Mouse (Mus musculus) left cerebral cortex, adult 11 months (tissue): ENCODE data around the gene Tat.
"Not testable (repeated sequence)": the region's sequence is repeated elsewhere in the genome, so short reads cannot be mapped to it uniquely, and the experiment has no call there.

Experiments
- DNase-seq: peaks from one replicate; pipeline ENCODE4 v3.0.0; 2022; ENCODE audit warnings: low spot score

Gene Tat

GRCm38 (mm10) chr8:109983944-109984343, 6.3 kb upstream of the Tat start:
- DNase-seq: no peak

DNA sequence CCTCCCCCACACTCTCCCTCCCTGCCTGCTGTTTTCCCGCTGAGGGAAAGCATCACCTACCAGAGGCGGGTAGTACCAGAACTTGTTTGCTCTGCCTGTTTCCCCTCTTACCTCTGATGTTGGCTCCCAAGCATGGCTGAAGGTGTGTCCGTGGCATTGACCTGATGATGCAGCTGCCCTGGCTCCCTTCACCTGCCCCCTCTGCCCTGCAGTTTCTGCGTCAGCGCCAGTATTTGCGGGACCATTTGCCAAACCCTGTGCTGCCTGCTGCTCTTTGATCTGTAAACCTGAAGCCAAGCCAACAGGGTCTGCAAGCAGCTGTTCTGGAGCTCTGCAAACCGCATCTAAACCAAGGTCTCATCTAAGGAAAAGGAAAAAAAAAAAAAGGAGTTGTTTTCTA, 3.9 kb upstream of the Tat start:
- DNase-seq: no peak

GRCm38 (mm10) chr8:109987776-109988175, 2.5 kb upstream of the Tat start:
- no peak for DNase-seq

- no peak for DNase-seq
Observed at GRCm38 (mm10) chr8:109989151-109989550, 1.1 kb upstream of the Tat start.

DNA sequence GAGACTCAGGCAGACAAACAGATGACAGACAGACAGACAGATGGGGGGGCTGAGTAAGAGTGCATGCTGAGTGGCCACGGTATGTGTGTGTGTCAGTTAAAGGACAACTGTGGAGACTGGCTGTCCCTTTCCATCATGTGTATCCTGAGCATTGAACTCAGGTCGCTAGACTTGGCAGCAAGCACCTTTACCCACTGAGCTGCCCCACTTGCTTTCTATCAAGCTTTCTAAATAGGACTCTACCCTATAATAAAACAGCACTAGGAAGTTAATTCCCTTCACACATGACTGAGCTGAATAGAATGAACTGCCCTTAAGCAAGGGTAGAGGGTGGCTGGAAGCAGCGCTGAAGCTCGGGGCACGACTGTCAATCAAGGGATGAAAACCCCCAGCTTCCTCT, 1.9 kb downstream of the Tat start:
- no peak for DNase-seq

DNA sequence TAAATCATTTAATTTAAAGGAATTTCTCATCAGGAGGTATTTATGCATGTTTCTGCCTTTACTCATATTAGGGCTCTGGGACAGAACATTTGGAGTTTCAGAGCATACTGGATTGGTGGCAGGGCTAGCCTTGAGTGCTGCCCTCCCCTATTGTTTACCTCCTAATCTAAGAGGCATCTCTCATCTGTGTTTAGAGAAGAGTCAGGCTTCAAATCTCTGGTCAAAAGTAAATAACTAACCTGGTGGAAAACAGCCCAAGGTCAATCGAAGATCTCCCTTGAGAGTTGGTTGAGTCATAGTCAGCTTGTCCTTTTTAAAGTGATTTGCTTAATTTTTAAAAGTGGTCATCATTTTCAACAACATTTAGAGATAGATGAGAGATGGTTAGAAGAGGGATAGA, 2.7 kb downstream of the Tat start:
- DNase-seq: no peak

GRCm38 (mm10) chr8:109997381-109997780, 7.1 kb downstream of the Tat start:
- DNase-seq: no peak

DNA sequence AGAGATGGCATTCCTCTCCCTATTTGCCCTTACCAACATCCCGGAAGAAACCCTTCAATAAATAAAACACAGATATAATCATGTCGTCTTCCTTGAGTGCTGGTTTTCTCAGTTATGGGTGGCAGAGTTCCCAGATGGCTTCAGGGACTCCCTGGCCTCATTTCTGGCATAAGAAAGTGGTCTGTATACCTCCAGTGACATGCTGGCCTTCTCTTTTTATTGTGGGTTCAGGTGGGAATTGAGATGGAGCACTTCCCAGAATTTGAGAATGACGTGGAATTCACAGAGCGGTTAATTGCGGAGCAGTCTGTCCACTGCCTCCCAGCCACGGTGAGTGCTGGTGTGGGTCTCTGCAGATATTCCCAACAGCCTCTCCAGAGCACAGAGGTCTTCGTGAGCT, 7.8 kb downstream of the Tat start:
- no peak for DNase-seq

DNA sequence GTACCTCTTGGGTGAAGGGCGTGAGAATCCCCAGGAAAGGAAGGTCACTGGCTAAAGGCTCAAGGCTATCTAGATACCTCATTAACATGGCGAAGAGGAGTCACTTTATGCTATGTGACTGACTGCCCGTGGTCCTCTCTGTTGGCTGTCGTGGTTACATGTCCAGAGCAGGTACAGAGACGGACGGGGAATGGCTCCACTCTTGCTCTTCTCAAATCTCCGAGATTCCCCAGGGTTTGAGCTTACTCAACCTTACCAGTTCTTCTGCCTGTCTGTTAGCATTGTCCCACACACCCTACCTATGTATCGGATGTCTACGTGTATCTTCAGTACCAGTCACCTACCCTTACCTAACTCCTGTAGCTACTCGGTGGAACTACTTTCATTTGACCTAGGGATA, 9.7 kb downstream of the Tat start:
- no peak for DNase-seq

GRCm38 (mm10) chr8:110002953-110003352, 12.7 kb downstream of the Tat start:
- DNase-seq: no peak

DNA sequence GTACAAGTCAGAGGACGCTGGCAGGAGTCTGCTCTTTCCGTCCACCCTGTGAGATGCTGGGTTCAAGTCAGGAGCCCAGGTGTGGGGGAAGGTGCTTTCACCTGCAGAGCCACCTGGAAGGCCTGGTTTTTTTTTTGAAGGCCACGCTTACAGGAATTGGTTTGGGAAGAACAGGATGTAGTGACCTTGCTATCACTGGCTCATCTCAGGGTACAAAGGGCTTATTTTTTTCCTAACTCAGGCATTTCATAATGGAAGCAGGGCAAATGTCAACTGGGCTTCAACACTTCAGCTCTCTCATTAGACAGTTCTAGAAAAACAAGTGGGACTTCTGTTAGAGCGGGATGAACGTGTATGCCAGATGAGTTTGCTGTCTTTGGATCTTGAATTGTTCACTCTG, 14.1 kb downstream of the Tat start:
- no peak for DNase-seq

GRCm38 (mm10) chr8:110006312-110007023, 16.2 kb downstream of the Tat start:
- peak; percentile 14 for DNase-seq

GRCm38 (mm10) chr8:110008228-110008994, 18.2 kb downstream of the Tat start:
- no peak for DNase-seq

DNA sequence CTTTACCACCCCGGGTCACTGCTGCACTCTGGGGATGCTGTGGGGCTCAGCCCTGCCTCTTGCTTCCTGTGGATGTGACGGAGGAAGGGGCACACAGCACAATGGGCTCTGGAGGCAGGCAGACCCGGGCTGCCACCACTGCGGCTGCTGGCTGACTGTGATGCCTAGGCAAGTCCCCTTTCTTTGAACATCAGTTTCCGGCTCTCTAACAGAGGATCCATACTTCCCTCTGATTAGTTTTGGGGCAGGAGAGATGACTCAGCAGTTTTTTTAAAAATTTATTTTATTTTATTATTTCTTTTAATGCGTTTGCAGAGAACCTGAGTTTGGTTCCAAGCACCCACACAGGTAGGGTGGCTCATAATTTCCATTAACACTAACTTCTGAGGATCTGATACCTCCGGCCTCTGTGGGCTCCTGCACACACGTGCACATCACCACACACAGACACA, 18.8 kb downstream of the Tat start:
- DNase-seq: no peak

DNA sequence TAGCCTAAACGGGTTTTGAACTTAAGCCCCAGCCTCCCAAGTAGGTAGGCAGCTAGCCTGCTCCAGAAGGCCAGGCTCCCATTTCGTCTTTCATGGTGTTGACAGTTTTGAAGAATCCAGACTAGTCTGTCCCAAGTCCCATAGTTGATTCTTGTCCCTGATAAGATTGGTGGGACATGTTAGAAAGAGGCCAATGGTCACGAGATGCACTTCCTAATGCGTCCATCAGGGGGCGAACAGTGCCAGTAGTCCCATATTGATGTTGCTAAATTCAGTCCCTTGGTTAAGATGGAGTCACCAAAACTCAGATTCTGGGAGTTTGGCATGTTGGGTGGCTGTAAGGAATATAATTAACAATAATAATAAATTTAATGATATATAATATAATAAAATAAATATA, 20.6 kb downstream of the Tat start:
- no peak for DNase-seq

DNA sequence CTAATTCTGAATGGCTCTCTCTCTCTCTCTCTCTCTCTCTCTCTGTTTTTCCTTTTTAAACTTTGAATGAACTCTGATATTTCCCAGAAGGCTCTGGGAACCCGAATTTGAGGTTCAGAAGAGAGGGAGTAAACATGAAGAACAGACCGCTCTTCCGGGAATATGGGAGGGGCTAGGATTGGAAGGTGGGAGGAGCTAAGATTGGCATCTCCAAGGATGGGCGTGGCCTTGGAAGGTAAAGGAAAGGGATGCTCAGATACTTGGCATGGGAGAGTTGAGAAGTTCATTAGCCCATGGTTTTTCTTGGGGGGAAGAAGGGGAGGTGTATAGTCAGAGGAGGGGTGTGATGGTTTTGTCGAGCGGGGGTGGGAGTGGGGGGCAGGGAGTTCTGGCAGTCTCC, 31.8 kb downstream of the Tat start:
- DNase-seq: no peak

DNA sequence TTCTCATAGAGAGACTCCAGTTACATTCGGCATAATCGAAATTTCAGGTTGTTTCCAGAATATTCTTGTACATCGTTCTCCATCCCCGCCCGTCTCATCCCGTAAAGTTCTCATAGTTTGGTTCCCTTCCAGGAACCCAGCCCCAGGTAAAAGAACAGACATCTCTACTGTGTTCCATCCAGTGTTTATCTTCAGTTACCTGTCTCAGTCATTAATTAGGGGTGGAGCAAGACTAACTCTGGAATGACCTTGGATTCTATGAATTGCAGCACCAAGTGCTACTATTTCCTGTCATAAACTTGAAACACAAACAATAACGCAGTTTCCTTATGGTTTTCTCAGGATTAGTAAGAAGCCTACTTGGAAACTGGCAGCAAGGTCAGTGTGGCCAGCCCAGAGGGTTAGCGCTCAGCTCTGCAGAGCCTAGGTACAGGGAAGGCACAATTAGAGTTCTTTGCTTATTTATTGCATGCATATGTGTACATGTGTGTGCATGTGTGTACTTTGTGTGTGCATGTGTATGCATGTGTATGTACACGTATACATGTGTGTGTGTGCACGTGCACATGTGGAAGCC, 32.6 kb downstream of the Tat start:
- DNase-seq: no peak

DNA sequence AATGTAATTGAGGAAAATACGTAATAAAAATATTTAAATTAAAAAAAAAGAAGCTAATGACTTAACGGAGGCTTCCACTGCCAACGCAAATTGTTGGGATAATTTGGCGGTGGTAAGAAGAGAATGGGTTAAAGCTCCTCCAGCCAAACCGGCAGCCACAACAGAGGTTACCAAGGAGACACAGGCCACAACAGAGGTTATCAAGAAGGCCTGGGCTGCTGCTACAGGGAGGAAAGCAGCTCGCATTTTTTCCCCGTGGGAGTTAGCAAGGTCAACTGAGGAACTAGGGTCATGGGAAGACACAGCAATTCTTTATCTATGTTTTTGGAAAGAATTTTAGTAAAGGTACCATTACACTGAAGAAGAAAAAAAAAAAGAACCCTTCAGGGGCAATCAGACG, 43.5 kb downstream of the Tat start:
- not testable (repeated sequence) for DNase-seq

DNA sequence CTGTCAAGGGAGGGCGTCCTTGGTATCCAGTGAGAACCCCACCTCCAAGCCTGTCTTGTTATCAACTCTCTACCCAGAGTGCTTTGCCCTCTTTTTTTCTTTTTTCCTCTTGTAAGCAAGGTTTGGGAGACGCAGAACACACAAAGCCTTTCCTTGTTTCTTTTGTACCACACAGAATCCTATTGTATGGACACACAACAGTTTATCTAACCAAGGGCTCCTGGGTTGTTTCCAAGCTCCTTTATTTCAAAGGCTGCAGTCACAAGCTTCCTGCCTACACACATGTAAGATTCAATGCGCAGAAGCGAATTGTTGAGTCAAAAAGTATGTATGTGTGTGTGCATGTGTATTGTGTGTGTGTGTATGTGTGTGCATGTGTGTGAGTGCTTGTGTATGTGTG, 44.1 kb downstream of the Tat start:
- DNase-seq: peak; percentile 32

- DNase-seq: no peak
Observed at GRCm38 (mm10) chr8:110036156-110036555, 45.9 kb downstream of the Tat start.

DNA sequence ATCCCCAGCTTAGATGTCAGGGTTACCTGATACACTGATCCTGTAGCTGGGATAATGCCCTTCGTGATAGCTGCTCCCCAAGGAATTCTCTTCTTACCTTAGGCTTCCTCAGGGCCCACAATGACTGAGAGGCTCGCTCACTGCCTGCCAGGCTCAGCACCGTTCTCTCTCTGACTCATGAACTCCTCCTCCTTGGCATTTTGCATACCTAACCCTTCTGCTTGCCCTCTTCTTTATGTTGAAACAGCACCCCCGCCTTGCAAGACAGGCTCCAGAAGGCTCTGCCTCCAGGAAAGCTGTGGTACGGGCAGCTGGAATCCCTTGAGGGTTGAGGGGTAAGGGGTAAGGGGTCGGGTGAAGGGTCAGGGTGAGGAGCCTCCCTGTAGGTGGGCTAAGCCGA, 49.0 kb downstream of the Tat start:
- DNase-seq: no peak

DNA sequence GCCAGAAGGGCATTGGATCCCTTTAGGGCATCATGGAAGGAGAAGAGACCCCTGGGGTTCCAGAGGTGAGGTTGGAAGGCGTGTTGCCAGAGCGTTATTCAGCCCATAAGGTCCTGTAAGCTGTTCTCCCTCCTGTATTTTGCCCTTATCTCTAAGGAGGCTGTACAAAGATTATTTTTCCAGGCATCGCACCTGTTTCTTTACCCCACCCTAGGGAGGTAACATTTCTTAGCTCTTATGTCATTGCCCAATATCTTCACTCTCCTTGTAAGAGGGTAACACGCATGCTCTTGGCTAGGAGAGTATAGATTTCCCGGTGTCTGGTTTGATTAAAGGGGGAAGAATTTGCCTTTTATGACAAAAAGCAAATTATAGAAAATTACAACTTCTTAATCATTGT, 49.4 kb downstream of the Tat start, which contains the start of gene Chst4:
Gene Chst4 (minus strand): TSS at position 82 of the 400 bp plus-strand sequence.
- no peak for DNase-seq

- no peak for DNase-seq
Observed at GRCm38 (mm10) chr8:110040509-110040908, 50.3 kb downstream of the Tat start.
